Mouse (Mus musculus) cerebellum, adult 9-10 months (tissue): Measurements from ENCODE around the gene Lancl1.
A peak's percentile ranks its signal among the peaks of the same experiment; 100 is the strongest.

Experiments used
- DNase-seq: peaks from one replicate; pipeline ENCODE4 v3.0.0; 2022

Gene Lancl1

GRCm38 (mm10) chr1:67014205-67014604, 24.5 kb downstream of the Lancl1 start:
- no peak for DNase-seq

- no peak for DNase-seq
Observed at GRCm38 (mm10) chr1:67010520-67010919, 28.2 kb downstream of the Lancl1 start.

- no peak for DNase-seq
Observed at GRCm38 (mm10) chr1:67003699-67004098, 35.0 kb downstream of the Lancl1 start.

DNA sequence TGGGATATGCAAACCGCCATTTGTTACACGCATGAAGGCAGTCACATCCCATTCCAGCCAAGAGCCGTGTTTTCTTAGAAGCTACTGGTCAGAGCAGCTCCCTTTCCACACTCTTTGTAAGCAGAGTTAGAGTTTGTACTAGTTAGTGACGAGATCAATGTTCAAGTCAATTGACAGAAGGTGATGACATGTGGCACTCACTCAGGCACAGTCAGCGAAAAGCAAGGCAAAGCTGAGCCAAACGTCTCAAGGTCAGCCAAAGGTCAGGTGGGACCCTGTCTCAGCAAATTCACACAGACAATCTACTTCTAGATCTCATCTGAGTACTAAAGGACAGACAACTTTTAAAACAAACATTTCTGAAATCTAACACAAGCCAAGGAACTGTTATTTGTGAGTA, 36.4 kb downstream of the Lancl1 start:
- no peak for DNase-seq

- DNase-seq = no peak
Observed at GRCm38 (mm10) chr1:67001367-67001766, 37.3 kb downstream of the Lancl1 start.

GRCm38 (mm10) chr1:67000484-67000883, 38.2 kb downstream of the Lancl1 start:
- DNase-seq = no peak

- DNase-seq = no peak
Observed at GRCm38 (mm10) chr1:66998601-66999000, 40.1 kb downstream of the Lancl1 start.

GRCm38 (mm10) chr1:66998188-66998587, 40.5 kb downstream of the Lancl1 start:
- DNase-seq = no peak

DNA sequence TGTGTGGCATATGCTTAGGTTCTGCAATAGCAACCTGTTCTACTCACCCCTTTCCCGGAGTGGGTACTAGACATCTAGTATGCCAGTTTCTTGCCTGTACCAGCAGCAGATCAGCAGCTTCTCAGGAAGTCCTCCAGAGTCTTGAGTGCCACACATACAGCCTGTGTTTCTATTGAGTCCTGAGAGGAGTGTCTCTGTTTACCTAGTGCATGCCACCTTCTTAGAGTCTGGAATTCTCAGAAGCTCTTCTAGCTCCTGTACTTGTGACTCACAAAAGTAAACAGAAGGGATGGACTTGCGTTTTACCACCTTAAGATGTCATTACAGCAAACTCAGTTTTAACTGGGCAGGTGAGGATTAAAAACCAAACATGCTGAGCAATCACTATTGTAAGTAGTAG, 41.9 kb downstream of the Lancl1 start:
- DNase-seq = no peak

DNA sequence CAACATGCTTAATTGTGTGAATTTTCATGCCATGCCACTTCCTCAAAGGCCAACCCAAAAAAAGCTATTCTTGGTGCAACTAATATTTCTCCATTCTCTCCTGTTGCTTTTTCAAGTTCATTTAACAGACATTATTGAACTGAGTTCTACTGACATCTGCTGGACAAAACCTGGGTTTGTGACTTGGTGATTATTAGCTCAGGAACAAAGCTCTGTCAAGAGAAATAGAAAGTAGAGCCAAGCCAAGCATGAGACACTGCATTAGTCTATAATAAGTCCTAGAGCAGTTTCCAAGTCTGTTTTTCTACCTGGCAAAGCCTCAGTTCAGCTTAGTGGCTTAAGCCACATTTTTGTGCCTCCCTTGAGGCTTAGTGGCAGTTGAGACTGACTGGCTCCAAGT, 45.9 kb downstream of the Lancl1 start:
- DNase-seq = peak; percentile 20

GRCm38 (mm10) chr1:66987558-66988190, 51.0 kb downstream of the Lancl1 start:
- DNase-seq = no peak

DNA sequence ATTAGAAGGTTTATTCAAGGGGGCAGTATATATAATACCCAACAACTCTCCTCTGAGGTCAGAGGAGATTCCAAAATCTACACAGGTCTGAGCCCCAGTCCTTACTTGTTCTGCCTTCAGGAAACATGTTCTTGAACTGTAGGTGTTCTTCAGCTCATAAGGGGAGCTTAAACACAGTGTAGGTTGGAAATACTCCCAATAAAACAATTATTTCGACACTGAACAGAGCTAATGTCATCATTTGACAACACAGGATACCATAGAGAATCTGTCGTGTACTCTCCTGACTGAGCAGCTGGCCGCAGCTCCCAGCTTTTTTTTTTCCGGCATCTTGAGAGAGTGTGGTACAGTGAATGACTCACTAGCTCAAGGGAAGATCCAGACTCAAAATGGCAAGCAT, 52.8 kb downstream of the Lancl1 start:
- no peak for DNase-seq

DNA sequence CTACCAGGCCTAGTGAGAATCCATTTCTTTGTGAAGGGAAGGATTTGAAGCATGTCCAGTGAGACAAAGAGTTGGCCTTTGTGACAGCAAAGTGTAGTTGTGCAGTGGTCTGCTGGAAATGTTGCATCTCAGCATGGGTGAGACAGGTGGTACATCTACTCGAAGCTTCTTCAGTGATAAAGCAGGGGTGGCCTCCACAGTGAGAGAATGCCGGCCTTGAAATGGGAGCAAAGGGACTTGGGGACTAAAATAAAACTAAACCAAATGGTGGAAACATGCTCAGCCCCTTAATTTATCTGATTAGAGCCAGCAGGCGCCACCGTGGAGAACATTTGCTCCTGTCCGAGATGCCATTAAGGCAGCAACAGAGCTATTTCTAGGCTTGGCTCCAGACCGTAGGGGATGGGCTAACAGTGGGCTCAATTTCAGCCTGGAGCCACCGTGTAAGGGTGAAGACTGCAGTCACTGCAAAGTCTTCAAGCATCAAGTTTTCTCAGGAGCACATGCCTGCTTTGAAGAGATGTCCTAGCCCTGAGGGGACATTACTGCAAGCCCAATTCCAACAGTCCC, 53.5 kb downstream of the Lancl1 start:
- no peak for DNase-seq

DNA sequence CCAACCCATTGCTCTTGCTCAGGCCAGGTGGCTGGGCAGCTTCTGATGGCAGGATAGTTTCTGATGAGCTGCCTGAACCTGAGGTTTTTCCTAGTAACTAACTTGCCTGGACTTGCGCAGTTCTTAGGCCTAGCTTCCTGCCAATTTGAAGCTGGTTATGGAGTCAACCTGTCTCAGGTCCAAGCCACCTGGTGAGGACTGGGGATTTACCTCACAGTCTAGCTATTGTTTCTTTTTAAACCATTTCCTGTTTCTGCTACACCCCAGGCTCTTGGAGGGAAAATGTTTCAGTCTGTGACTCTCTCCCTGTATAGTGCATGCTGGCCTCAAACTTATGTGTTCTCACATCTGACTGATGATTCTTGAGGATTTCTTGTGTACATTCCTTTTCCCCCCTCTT, 58.5 kb downstream of the Lancl1 start:
- DNase-seq = no peak

DNA sequence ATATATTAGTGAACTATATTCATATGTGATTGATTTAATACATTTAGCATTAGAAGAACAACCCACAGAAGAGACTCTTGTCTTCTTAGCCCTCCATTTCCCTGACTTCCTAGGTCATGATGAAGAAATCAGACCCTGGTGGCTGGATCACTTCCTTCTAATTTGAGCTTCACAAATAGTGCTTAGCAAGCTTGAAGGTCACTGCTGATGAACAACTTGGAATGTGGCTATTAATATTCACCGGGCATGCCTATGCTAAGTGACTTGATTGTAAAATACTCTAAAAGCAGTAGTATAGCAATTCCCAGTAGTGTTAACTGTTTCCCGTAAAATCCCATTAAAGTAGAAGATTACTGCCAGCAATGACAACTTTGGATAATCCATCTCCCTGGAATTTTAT, 63.2 kb downstream of the Lancl1 start:
- DNase-seq = no peak

GRCm38 (mm10) chr1:66964857-66965256, 73.8 kb downstream of the Lancl1 start:
- no peak for DNase-seq

- DNase-seq = no peak
Observed at GRCm38 (mm10) chr1:66960536-66961243, 78.0 kb downstream of the Lancl1 start.

DNA sequence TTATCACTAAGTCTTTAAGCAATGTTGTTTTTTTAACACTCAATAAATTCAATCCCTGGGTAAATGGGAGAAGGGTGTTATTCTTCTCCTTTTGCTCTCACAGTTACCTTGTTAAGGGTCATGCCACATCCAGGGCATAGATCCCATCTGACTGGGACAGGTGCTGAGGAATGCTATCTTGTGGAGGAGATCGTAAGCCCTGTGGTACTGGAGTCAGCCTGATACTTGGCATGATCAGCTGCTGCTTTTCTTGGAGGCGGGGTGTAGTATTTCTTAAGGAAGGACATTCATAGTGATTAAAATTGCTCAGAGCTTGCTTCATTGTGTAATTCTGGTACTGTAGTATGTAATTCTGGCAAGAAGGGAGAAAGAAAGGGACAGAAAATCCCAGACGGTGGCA, 81.3 kb downstream of the Lancl1 start:
- no peak for DNase-seq

DNA sequence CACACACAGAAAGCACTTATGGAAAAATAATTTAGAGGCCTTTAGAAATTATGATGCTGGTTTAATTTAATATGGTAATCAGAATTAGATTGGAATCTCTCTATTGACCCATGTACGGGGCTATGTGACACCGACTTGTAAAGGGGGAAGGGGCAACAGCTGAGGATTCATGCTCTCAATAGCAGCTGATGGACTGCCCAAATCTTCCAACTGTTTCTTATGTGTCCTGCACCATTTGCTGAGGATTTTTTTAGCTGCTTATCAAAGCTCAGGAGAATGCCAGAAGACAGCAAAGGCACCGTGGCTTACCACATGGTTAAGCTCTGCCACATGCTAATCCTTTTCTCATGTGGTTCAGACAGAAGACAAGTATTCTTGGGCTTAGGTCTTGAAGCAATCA, 87.6 kb downstream of the Lancl1 start:
- DNase-seq = no peak
